Mouse (Mus musculus): ENCODE data around the gene Camp.

Camp gene

DNA sequence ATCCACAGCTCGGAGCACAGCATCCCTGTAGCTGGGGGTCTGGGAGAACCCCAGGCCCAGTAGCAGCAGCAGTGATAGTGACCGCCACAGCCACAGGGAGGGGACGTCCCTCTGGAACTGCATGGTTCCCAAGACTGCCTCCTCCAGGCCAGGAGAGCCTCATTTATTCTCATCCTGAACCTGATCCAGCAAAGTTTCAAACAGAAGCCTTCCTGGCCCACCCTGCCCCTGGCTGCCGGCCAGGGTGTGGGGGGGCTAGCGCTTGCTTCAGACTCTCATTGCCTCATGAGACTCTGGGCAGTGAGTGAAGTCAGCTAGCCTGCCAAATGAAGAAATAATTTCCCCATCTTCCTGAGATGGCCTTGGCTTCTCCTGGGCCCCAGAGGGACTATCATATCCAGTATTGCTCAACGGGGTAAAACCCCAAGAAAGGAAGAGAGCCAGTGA, at the start of gene Camp:
TSS of gene Camp (minus strand) at position 306 of the 447 bp plus-strand sequence.
- no peak for DNase-seq

DNA sequence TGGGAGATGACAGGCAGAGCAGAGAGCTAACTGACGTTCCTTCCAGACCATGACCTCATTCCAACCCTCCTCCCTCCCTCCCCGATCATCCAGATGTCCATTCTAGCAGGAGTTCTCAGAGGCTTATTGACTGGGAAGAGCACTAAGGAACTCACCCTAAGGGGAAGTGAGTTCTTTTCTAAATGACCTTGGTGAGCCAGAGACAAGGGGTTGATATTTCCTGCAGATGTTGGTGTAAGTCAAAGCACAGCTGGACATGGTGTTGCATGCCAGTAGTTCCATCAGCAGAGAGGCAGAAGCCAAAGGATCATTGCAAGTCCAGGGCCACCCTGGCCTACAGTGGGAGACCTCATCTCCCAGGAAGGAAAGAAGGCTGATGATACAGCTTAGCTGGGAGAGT, 48.6 kb upstream of the Camp start:
- DNase-seq = no peak

GRCm38 (mm10) chr9:109896253-109897150, 47.1 kb upstream of the Camp start:
- DNase-seq = no peak

- no peak for DNase-seq
Observed at GRCm38 (mm10) chr9:109895593-109895992, 46.2 kb upstream of the Camp start.

DNA sequence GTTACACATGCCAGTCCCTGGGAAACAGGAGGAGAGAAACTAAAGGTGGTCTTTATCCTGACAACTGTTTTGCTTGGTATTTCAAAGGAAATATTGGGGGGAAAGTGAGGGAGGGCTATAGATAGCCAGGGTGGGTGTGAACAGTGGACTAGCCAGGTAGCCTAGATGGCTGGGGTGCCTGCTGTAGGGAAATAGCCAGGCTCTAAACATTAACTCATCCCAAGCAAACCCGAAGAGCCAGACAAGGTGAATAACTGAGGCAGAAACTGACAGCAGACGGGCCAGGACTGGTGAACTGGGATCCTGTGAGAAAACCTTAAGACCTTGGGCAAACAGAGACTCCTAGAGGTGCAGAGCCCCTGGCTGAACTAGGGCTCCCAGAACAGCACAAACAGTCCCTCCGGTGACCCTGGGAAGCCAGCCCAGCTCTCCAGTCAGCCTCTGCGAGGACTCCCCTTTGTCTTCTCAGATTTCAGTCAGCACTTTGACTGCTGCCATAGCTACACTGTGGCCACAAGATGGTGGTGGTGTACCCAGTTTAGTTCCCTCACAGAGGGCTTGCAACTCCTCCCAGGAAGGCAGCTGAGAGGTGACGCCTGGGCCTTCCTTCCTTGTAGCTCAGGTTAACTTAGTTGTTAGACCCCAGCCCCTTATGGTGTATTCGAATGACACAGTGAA, 45.1 kb upstream of the Camp start:
- DNase-seq = peak; percentile 31

DNA sequence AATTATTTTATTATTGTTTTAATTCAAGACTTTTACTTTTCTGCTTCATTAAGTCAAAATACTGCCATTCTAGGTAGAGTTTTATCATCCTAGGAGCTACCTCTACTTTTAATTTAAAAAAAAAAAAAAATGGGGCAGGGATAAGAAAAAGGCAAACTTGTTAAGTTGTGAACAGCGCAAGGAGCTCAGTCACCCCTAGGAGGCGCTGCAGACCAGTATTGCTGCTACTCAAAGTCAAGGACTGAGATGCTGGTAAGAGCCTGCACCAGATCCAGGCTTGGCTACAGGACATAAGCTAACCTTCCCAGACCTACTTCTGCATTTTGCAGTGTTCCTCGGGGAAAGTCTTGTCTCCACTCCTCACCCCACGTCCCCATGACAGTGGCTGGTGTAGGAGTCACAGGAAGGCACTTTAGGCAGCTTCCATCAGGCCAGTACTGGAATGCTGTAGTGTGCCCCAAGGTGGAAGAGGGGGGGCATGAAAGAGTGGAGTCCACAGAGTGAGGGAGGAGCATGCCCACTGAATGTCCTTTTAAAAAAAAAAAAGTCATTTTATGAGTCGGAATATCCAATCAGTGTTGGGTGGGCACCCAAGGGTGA, 43.3 kb upstream of the Camp start:
- peak; percentile 78 for DNase-seq

DNA sequence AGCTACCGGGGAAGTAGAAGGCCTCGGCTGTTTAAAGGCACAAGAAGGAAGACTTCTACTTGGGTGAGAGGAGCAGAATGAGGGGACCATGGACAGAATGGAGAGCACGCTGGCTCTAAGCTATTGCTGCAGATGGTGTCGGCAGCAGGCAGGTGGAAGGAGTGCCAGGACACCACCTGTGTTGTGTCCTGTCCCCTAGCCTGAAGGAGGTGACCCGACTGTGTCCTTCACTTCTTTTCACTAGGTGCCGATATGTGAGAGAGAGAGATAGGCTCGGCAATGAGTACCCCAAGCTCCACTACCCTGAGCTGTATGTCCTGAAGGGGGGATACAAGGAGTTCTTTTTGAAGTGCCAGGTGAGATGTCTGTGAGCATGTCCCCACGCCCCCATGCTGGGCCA, 42.1 kb upstream of the Camp start:
- DNase-seq = peak; percentile 49

DNA sequence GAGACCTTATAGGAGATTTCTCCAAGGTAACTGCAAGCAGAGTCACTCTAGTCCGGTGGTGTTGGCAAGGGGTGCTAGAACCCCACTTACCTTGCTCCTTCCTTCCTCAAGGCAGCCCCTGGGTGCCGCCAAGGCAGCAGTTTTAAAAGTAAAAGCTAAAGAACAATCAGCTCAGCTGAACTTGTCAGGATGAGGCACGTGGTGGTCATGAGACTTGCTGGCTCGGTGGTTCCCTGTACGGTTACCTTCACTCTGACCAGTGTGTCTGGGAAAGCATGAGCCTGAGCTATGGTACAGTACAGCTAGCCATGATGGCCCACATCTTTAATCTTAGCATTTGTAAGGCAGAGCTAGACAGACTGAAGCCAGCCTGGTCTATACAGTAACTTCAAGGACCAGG, 37.9 kb upstream of the Camp start:
- no peak for DNase-seq

GRCm38 (mm10) chr9:109886259-109886658, 36.8 kb upstream of the Camp start:
- DNase-seq = no peak

DNA sequence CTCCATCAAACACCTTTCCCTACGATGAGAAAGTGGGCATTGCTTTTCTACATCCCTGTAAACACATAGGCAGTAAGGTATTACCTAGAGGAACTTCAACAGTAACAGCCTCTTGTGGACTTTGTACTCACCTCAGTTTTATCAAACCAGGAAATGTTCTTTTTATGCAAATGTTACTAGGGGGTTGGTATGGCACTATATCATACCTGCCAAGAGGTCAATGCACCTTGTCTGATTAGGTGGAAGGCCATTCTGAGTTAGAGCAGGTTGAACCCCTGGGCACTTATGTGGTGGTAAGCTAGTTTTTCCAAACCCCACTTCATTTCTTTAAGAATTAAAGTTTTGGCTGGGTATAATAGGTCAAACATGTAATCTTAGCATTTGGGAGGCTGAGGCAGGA, 29.9 kb upstream of the Camp start:
- DNase-seq = no peak

DNA sequence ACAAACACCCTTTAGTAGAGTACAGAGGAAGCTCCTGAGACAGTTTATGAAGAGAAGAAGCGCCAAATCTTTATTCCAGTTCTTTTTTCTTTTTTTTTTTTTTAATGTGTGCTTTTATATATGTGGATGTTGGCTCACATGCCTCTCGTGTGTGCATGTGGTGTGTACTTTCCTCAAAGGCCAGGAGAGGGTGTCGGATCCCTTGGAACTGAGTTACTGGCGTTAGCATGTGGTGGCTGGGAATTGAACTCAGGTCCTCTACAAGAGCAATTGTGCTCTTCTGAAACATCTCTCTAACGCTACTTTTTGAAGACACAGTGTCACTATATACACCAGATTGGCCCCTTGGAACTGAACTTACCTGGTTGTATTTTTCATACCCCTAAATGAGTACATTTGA, 28.2 kb upstream of the Camp start:
- DNase-seq = no peak

GRCm38 (mm10) chr9:109876756-109877155, 27.3 kb upstream of the Camp start:
- no peak for DNase-seq

GRCm38 (mm10) chr9:109875695-109876601, 26.5 kb upstream of the Camp start:
- DNase-seq = peak; percentile 69

DNA sequence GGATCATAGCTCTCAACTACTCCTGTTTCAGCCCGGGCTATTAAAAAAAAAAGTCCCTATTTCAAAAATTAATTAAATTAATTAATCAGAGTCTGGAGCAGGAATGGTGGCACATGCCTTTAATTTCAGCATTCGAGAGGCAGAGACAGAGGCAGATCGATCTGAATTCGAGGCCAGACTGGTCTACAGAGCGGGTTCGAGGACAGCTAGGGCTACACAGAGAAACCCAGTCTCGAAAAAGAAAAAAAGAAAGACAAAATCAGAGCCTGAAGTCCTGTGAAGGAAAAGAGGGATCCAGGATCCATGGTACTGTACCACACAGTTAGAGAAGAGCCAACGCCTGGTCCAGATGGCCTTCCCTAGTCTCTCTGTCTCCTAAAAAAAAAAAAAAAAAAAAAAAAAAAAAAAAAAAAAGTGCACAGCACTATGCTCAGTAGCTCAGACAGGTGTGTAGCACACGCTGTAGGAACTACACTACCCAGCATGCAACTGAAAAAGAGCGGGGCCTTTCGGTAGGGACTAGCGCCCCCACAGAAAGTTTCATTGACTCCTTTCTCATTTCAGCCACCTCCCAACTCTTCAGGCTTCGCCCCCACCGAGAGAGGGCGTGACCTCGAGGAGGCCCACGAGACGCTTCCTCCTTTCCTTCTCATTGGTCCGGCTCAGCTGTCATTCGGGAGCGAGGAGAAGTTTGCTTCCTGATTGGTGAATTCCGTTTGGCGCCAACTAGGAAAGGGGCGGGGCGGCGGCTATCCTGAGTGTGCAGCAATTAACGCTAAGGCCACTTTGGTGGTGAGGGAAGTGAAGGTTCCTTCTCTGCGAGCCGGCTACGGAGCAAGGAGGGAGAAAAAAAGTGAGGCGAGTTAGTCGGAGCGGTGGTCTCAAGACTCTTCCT, 25.6 kb upstream of the Camp start, which contains the start of gene Cdc25a:
TSS of gene Cdc25a (plus strand) at position 783 of the 895 bp plus-strand sequence.
- DNase-seq = peak; percentile 98

DNA sequence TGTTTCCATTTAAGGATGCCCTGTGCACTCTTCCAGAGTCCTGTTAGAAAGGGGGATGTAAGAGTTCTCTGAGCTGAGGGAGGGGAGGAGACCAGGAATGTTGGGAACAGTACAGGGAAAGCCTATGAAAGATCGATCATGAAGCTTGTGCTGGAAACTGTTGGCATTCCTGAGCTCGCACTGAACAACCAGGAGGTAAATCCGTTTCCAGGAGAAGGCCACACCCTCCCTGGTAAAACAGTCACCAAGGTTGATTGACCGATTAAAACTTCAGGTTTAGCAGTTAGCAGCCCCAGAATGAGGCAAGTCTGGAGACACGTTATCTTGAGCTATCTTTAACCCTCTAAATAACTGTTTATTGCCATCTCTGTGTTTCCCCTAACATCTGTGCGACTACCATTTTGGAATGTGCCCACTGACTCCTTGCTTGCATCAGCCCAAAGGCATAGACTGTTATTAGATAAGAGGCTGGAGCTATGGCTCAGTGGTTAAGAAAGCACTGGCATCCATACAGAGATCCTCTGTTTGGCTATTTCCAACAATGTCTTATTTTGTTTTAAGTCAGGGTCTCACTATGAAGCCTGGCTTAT, 21.7 kb upstream of the Camp start:
- no peak for DNase-seq

DNA sequence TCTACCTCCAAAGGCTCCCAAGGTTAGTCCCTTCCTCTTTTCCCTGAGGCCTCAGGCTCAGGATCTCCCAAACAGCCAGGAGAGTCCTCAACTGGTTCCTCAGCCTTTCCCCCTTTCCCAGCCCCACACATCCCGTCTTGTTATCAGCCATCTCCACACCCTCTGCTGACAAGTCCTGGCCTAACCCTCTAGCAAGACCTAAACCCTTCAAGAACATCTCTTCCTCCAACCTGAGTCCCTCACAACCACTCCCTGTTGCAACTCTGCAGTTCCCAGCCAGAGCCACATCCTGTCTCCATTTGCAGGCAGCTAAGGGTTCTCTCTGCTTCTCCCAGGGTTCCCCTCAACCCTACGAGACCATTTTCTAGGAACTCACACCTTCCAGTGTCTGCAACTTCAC, 16.8 kb upstream of the Camp start:
- DNase-seq = no peak

DNA sequence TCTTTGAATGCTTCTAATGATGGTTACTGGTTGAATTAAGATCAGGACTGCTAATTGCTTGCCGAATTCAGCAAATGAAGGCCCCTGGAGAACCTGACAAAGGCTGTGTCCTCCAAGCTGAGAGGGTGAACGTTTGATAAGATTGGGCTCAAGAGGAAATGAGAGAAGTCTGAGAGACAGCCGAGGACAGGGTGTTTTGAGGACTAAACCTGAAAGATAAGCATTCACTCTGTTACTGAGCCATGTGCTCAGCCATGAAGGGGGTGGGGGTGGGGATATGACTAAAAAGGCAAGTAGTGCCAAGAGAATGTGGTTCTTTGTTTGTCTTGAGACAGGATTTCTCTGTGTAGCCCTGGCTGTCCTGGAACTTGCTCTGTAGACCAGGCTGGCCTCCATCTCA, 13.7 kb upstream of the Camp start:
- no peak for DNase-seq

- peak; percentile 72 for DNase-seq
Observed at GRCm38 (mm10) chr9:109862397-109863044, 13.1 kb upstream of the Camp start.

DNA sequence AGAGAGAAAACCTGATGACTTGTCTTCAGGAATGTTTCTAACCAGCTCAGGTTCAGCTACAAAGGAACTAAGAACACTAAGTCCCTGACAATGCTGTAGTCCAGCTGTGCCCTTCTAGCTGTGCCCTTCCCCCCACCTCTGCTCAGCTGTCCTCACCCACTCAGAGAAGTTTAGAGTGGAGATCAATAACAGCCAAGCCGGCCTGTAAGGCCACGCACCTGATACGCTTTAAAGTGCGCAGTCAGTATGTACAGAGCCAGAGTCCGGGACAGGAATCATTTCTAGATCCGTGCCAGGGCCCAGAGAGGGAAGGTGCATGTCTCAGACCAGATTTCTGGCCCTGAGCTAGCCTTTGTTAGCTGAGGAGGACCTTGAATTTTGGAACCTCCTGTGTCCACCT, 6.5 kb upstream of the Camp start:
- no peak for DNase-seq

DNA sequence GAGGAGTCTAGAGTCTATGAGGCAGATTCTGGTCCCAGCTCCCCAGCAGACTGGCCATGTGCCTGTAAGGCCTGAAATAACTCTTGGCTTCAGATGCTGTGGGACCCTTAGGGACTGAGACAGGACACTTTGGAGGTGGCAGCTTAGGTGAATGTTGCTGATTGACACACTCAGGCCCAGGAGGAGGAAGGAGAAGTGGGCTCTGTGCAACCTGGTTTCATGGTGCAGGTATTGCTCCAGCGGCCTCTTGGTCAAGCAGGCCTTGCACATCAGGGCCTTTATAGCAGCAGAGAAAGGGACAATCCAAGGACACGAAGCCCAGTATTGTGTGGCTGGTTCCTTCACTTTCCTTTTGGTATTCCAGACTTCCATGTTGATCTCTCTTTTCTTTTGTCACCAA, 4.9 kb upstream of the Camp start:
- DNase-seq = no peak

- no peak for DNase-seq
Observed at GRCm38 (mm10) chr9:109850099-109850498, 682 bp upstream of the Camp start.
